Mouse (Mus musculus) liver (tissue): ENCODE data around the gene Dot1l.

Experiments
- DNase-seq: peaks from one replicate; pipeline ENCODE4 v3.0.0-alpha.2; 2020; ENCODE audit warnings: mixed read lengths

Gene Dot1l

GRCm38 (mm10) chr10:80835617-80836016 is 80.6 kb downstream of the Dot1l start:
- DNase-seq = no peak

DNA sequence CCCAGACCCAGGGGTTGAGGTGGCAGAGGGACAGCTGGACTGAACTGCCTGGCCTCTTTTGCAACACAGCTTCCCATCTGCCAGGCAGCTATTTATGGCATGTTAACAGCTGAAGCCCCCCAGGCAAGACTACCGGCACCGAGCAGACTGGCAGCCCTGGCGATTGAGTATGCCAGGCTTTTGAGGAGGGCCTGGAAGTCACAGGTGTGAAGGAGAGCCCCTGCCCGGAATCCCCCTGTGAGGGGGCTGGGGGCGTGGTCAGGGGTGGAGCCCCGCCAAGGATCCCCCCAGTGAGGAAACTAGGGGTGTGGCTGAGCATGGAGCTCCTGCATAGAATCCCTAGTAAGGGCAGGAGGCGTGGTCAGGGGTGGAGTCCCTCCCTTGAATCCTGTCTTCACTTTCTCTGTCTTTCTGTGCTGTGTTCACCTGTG is 82.0 kb downstream of the Dot1l start:
- no peak for DNase-seq

- no peak for DNase-seq
Observed at GRCm38 (mm10) chr10:80837827-80838226, 82.8 kb downstream of the Dot1l start.

DNA sequence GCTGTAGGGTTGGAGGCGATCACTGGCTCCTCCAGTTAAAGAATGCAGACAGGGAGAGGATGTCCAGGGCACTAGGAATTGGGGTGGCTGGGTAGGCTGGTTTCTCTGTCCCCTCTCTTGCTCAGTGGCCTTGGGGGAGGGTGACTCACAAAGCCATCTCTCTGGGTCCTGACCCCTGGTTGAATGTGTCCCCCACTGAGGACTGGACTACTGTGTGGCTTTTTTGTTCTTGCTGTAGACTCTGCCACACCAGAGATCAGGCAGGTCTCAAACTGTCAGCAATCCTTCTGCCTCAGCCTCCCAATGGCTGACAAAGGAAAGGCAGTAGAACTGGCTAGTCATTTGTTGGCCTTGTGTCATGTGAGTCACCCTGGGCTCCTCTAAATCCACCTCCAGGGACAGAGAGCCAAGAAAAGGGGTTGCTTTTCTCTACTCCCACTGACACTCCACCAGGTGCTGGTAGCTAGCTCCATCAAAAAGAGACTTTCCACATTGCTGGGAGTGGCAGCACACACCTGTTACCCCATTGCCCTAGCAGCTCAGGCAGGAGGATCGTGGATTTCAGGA is 83.4 kb downstream of the Dot1l start:
- DNase-seq = no peak

GRCm38 (mm10) chr10:80839848-80840247 is 84.8 kb downstream of the Dot1l start:
- DNase-seq = no peak

- no peak for DNase-seq
Observed at GRCm38 (mm10) chr10:80841685-80842084, 86.7 kb downstream of the Dot1l start.

GRCm38 (mm10) chr10:80842334-80842733 is 87.3 kb downstream of the Dot1l start:
- no peak for DNase-seq

- no peak for DNase-seq
Observed at GRCm38 (mm10) chr10:80843087-80843930, 88.3 kb downstream of the Dot1l start.

DNA sequence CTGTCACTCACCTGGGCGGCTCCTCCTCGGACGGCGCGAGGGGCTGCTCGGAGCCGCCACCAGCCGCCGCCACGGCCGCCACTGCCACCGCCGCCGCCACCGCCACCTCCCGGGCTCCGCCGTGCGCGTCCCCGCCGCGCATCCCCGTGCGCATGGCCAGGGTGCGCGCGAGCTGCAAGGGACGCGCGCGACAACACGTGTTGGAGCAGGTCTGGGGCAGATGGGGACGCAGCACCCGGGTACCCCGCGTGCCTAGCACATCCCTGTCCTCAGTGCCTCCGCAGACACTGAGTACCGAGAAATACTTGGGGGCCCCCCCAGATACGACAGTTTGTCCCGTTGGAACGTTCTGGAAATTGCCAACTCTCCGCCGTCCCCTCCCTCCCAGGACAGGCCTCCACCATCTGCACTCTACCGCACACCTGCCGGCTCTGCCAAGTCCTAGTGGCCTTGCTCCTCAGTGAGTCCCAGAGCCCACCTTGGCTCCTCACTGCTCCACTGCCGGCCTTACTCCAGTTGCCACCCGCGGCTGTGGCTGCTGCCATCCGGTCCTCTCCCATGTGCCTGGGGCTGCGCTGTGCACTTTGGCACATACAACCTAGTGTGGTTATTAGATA is 89.0 kb downstream of the Dot1l start, which contains the start of gene Lingo3:
Gene Lingo3, minus strand, starts transcription at position 109 of the 617 bp plus-strand sequence.
- DNase-seq = no peak
